Mouse (Mus musculus) testis, postnatal 14 days (tissue): ENCODE measurements around the gene Adgrg7.
A peak's percentile ranks its signal among the peaks of the same experiment; 100 is the strongest.

ENCODE experiments used
- DNase-seq: peaks from one replicate; pipeline ENCODE4 v3.0.0; 2021; ENCODE audit warnings: low spot score

The Adgrg7 gene

DNA sequence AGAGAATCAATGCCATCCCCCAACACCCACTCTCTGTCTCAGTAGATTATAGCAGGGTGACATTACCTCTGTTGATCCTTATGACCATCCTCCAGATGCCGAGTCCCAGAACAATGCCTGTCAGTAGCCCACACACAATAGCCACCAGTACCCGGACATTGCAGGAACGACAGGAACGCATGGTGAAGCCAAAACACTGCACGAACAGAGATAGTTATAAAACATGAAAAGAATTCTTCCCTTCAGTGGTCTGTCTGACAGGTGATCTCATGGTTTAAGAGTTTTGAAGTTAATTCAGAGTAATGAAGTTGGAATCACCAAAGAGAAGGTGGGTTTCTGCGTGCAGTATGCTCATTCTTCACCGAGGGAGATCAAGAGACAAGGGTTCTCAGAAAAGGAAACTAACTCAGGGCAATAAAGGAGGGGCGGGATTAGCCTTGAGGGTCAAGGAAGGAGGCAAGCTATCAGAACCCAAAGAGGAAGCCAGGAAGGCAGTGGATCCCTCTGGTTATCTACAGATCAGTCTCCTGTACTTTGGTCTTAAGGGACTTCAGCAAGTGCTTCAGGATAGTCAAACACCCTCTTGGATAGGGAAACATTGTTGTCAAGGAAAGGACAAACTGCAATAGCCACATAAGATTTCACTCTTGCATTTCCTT is at the start of gene Adgrg7:
Gene Adgrg7 (minus strand): TSS at position 375 of the 659 bp plus-strand sequence.
- DNase-seq = no peak

DNA sequence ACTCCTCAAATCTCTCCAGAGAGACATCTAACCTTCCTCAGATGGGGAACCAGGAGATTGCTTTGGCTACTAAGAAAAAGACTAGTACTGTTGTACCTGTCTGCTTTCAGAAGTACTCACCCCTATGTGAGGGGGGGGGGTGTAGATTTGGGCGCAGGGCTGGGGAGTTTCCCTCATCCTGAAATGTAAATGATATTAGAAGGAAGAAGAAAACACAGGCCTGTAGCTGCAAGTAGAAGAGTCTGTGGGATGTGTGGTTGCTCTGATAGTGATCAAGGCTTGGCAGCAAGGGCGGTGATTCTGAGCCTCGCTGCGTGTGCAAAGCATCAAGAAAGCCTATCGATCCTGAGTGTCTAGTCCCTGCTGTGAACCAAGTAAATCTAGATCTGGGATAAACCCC is 47.3 kb upstream of the Adgrg7 start:
- no peak for DNase-seq

DNA sequence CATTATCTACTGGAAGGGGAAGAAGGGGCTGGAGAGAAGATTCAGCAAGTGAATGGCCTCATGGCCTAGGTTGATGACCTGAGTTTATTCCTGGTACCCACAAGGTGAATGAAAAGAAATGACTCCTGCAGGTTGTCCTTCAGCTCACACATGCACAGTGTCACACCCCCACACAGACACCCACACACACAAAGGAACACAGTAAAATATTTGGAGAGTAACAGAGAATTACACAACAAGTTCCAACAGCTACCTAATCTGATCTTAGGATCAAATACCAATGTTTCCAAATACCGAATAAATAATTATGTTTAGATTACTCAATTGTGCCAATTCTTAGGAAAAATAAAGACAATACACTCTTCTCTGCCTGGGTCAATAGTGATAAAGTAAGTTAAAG is 37.7 kb upstream of the Adgrg7 start:
- no peak for DNase-seq

DNA sequence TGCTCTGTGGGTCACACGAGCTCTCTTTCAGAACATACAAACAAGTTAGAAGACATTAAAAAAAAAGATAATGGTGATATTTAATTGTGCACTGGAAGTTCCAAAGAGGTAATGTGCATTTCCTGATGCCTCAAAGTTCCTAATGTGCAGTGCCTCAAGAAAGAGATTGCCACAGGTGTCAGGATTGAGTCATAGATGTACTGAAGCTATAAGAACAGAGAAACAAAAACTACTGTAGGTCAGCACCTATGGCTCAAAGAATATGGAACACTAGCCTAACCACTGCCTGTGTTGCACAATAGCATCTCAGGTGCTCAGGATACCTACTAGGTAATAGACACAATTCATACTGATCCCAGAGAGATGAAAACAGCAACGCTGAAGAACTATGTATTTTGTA is 36.3 kb upstream of the Adgrg7 start:
- DNase-seq = no peak

DNA sequence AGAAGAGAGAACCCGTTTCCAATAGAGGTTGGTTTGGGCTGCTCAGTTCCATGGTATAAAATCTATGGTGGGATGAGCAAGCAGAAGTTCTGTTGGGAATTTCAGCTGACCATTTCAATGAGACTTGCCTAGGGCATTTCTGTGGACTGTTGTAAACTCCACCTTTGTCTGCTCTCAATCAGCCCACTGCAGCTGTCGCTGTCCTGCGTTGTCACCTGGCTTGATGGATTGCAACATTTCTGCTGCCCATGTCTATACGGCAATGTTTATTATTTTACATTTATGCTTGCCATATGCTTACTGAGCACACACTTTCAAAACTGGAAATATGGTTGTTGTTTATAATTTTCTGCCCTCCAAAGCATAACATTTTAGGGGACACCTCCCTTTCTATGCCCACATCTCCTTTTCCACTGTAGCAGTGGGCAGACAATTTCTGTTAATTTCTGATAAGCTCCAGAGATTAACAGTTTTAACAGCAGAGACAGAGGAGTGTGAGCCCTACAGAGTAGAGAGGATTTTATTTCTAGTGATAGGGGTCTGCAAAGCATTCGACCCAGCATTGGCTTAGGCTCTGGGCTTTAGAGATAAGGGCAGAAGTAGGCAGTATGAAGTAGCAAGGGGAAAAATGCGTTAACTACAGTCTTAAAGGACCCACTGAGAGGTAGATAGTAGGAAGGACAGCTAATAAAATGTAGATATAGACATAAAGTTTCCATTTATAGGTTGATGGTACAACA is 5.9 kb upstream of the Adgrg7 start:
- no peak for DNase-seq

DNA sequence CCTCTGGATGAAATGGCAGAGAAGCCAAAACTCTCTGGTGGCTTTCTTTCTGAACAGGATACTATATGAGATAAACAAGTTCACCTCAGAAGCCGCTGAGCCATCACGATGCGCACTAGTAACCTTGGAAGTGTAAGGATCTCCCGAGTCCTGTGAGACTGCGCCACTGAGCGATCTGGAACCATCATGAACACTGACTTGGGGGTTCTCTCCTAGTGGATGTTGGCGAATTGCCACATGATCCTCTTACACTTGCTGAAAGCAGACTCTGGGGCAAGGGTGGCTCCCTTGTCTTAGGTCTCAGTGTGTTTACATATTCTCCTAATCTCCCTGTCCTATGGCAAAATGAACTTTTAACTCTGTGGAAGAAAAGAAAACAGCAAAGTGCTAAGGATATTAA is 5.3 kb upstream of the Adgrg7 start:
- no peak for DNase-seq

DNA sequence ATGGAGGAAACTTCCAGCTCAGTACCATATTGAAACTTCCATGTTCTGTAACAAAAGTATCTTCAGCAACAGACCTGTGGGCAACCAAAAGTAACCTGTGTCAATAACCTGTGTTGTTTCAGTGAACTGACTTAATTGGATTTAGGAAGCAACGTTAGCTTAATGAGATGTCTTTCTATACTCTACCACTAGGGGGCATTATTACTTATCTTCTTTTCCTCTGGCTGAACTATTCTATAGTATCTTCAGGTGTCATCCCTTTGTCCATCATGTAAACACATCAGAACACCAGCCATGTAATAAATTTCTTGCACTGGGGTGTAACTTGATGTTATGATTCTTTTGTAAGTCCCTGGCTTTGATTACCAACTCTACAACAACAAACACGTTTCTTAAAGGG is 4.8 kb upstream of the Adgrg7 start:
- no peak for DNase-seq

GRCm38 (mm10) chr16:56799541-56800029 is 3.9 kb upstream of the Adgrg7 start:
- DNase-seq = no peak

- no peak for DNase-seq
Observed at GRCm38 (mm10) chr16:56798873-56799272, 3.2 kb upstream of the Adgrg7 start.

DNA sequence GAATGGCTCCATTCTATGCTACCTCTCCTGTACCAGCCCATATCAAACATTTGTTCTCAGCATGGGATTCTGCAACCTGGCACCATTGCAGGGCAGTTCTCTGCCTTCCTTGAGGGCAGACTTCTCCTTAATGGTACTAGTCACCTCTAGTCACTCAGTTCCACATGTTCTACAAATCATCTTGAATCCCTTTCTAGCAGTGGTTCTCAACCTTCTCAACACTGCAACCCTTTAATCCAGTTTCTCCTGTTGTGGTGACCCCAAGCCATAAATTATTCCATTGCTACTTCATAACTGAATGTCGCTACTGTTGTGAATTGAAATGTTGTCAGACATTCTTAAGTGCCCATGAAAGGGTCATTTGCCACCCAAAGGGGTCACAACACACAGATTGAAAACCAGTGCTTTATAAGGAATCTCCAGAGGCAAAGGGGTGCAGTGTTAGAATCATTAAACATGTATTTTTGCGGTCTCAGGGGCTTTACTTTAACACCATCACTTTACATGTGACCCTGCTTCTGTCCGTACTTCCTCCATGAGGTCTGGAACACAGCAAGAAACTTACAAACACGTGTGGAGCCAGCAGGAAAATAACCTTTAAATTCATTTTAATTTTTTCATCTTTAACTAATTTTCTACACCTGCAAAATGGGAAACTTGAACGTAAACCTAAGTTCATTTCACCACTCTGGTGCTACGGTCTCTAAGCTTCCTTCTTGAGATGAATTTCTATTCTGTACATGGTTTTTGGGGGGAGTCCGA is 1.1 kb downstream of the Adgrg7 start:
- no peak for DNase-seq

DNA sequence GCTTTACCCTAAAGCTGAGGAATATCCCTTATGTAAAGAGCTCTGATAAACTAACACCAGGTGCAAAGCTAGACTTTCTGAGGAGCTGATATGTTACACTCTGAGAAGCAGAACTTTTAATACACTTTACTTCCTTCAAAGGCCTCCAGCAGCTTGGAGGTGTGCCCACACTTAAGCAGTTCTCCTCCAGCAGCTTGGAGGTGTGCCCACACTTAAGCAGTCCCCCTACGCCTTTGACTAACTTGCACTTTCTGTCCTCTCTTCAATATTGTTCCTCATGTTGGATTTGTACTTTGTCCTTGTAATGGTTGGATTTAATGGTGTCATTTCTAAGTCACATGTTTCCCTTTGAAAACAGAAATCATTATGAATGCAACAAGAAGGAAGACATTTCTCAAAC is 1.9 kb downstream of the Adgrg7 start:
- no peak for DNase-seq

- no peak for DNase-seq
Observed at GRCm38 (mm10) chr16:56785943-56786342, 9.7 kb downstream of the Adgrg7 start.

GRCm38 (mm10) chr16:56771163-56772105 is 24.2 kb downstream of the Adgrg7 start:
- DNase-seq = no peak

GRCm38 (mm10) chr16:56729060-56729459 is 66.6 kb downstream of the Adgrg7 start:
- no peak for DNase-seq

DNA sequence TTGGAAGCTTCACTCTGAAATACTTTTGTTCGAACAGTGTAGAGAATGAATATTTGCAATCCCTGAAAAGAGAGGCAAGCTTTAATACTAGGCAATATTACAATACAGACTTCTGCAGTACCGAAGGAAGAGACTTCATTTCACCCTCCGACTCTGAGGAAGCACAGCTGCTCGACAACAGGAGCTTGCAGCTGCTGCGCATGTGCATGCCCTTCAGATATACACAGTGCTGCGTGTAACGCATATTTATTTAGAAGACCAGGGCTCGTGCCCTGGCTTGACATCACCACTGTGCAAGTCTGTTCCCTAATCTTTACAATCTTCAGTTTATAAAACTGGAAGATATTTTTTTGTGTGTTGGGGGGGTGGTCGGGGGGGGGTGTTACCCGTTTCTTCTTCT is 70.7 kb downstream of the Adgrg7 start:
- no peak for DNase-seq

DNA sequence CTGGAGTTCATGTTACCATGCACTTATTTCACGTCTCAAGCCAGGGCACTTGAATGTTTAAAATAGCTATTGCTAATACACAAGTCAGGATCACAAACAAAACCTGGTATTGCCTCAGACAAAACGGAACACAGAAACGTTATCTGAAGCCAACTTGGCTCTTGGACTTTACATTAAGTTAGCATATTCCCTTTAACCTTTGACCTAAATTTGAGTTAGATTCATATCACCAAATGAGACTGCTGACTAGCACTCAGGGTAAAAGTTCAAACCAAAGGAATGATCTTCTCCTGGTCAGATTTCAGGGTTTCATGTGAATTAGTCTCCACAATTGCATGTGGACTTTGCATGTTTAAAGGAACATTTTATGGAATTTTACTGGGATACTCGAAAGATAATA is 73.3 kb downstream of the Adgrg7 start:
- DNase-seq = no peak

- DNase-seq = no peak
Observed at GRCm38 (mm10) chr16:56719031-56719430, 76.6 kb downstream of the Adgrg7 start.

DNA sequence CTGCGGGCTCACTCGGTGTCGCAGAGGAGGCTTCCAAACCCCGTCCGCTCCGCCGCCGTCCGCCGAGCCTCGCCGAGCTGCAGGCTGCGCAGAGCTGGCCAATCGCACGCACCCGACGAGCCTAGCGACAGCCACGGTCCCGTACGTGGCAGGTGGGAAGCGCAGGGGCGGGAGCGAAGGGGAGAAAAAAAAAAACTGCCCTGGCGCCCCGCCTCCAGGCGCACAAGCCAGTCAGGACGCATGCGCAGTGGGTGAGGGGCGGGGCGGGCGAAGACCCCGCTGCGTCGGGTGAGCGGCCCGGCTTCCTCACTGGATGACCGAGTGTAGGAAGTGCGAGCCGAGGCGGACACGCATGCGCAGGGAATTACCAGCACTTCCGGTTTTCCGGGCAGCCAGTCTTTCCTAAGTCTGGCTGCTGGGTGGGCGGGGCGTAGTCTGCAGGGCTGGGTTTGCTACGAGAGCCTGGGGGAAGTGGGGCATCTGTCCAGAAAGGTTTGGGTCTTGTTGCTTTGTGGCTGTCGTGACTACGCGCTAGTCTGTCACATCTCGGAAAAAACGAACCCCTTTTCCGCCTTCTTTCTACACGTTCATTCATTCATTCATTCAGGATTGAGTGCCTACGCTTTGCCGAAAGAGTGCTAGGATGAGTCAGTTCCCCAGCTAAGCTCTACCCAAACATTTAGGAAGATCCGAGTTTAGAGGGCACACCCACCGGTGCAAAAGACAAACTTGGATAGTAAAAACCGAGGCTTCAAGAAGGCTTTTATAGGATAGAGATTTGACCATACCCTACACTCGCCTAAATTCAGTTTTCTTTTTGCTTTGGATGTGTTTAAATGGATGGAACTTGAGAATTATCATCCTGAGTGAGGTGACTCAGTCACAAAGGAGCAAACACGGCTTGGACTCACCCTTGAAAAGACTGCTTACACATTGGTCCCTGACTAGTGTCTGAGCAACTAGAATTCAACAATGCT is 78.1 kb downstream of the Adgrg7 start, which contains the start of gene Tfg:
Gene Tfg (minus strand): TSS at position 227 of the 977 bp plus-strand sequence.
- DNase-seq = peak; percentile 99

GRCm38 (mm10) chr16:56716557-56717179 is 79.0 kb downstream of the Adgrg7 start:
- DNase-seq = no peak

GRCm38 (mm10) chr16:56715608-56716007 is 80.0 kb downstream of the Adgrg7 start:
- no peak for DNase-seq
